Mouse (Mus musculus): ENCODE data around the gene Ttll1. TPM values are rescaled to one million over a fixed set of nuclear protein-coding genes. Genes with fewer than 3 reads are reported as not detected.

Ttll1 gene
- total and polyA plus RNA-seq, 3 experiments, result 2.3 to 12.3 (median 6.5) TPM

- no peak for ATAC-seq (ENCODE audit: extremely low read depth, insufficient number of reproducible peaks, low FRiP score, poor library complexity, severe bottlenecking)
- no peak for DNase-seq (ENCODE audit: low spot score)
- Histone ChIP-seq H3K27me3 (ENCODE audit: insufficient read depth, low read length) (no peaks in the 10 kb centered on the region), H3K9me3 (replicated peaks) (no peaks in the 10 kb centered on the region), H3K4me3 (ENCODE audit: low read depth, low read length) (no peak overlapping the region), H3K4me1 (ENCODE audit: insufficient read depth, low read depth, low read length) (peaks cover 44% of the 10 kb centered on the region), H3K36me3 (replicated peaks) (peaks cover 54% of the 10 kb centered on the region)
- TF ChIP-seq GATA1 (IDR thresholded peaks at IDR 0.05; ENCODE audit: borderline replicate concordance, low read length) (no peak), GATA2 (IDR thresholded peaks at IDR 0.05; ENCODE audit: borderline replicate concordance, low read depth, low read length) (no peak), TAL1 (conservative IDR thresholded peaks at IDR 0.05; ENCODE audit: low read depth, low read length) (no peak), CTCF (IDR thresholded peaks at IDR 0.05; ENCODE audit: low read depth, low read length) (no peak), POLR2AphosphoS5 (IDR thresholded peaks at IDR 0.05; ENCODE audit: insufficient replicate concordance, low read depth, low read length) (no peak)
Observed at GRCm38 (mm10) chr15:83448646-83449045, 62.0 kb downstream of the Ttll1 start.

GRCm38 (mm10) chr15:83447791-83448544 is 62.7 kb downstream of the Ttll1 start:
- no peak overlapping the region for H3K4me3 ChIP-seq (ENCODE audit: low read depth, low read length)
- peaks cover 41% of the 10 kb centered on the region for H3K4me1 ChIP-seq (ENCODE audit: insufficient read depth, low read depth, low read length)
- DNase-seq (ENCODE audit: low spot score), result no peak
- no peaks in the 10 kb centered on the region for H3K27me3 ChIP-seq (ENCODE audit: insufficient read depth, low read length)
- TF ChIP-seq GATA1 (IDR thresholded peaks at IDR 0.05; ENCODE audit: borderline replicate concordance, low read length) (no peak), POLR2AphosphoS5 (IDR thresholded peaks at IDR 0.05; ENCODE audit: insufficient replicate concordance, low read depth, low read length) (no peak)
- no peak for ATAC-seq (ENCODE audit: extremely low read depth, insufficient number of reproducible peaks, low FRiP score, poor library complexity, severe bottlenecking)
- no peaks in the 10 kb centered on the region for H3K9me3 ChIP-seq (replicated peaks)
- H3K36me3 ChIP-seq (replicated peaks), result peaks cover 56% of the 10 kb centered on the region

DNA sequence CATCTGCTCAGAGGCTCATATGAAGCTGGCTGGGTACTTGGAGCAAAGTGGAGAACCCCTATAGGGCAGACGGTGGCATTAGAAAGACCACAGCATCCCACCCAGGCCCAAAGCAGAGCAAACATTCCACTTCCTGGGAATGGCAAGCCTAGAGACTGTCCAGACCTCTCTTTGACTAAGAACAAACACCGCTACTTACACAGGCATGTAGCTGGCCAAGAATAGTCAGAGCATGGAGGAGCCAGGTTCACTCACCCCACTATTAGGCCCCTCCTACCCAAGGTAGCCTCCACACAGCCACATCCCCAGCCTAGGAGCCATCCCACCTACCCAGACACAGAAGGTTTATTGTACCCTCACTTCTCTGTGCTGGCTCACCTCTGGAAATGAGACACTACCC is 64.8 kb downstream of the Ttll1 start:
- Histone ChIP-seq H3K36me3 (replicated peaks) (peaks cover 52% of the 10 kb centered on the region), H3K27me3 (ENCODE audit: insufficient read depth, low read length) (no peaks in the 10 kb centered on the region), H3K9me3 (replicated peaks) (no peaks in the 10 kb centered on the region), H3K4me1 (ENCODE audit: insufficient read depth, low read depth, low read length) (peaks cover 25% of the 10 kb centered on the region), H3K4me3 (ENCODE audit: low read depth, low read length) (no peak overlapping the region)
- ATAC-seq (ENCODE audit: extremely low read depth, insufficient number of reproducible peaks, low FRiP score, poor library complexity, severe bottlenecking) (no peak), DNase-seq (ENCODE audit: low spot score) (no peak)
- TF ChIP-seq CTCF (IDR thresholded peaks at IDR 0.05; ENCODE audit: low read depth, low read length) (no peak), POLR2AphosphoS5 (IDR thresholded peaks at IDR 0.05; ENCODE audit: insufficient replicate concordance, low read depth, low read length) (no peak), TAL1 (conservative IDR thresholded peaks at IDR 0.05; ENCODE audit: low read depth, low read length) (no peak), GATA2 (IDR thresholded peaks at IDR 0.05; ENCODE audit: borderline replicate concordance, low read depth, low read length) (no peak), GATA1 (IDR thresholded peaks at IDR 0.05; ENCODE audit: borderline replicate concordance, low read length) (no peak)

DNA sequence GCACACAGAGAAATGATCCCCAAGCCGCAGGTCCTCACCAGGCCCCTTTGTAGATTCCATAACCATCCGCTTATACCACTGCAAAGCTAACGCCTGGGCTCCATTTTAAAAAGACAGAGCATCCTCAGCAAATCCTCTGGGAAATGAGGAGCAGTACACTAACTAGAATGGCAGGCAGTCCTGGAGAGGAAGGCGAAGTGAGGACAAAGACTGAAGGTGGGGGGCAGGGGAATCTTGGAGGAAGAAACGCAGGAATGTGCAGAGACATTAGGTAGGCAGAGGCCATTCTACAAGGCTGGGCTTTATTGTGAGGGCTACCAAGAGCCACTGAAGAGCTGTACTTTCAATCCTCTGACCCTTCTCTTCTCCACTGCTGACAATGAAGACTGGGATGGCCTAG is 65.3 kb downstream of the Ttll1 start:
- TF ChIP-seq CTCF (IDR thresholded peaks at IDR 0.05; ENCODE audit: low read depth, low read length) (no peak), GATA1 (IDR thresholded peaks at IDR 0.05; ENCODE audit: borderline replicate concordance, low read length) (no peak), TAL1 (conservative IDR thresholded peaks at IDR 0.05; ENCODE audit: low read depth, low read length) (no peak), POLR2AphosphoS5 (IDR thresholded peaks at IDR 0.05; ENCODE audit: insufficient replicate concordance, low read depth, low read length) (no peak), GATA2 (IDR thresholded peaks at IDR 0.05; ENCODE audit: borderline replicate concordance, low read depth, low read length) (no peak)
- no peak overlapping the region for H3K4me3 ChIP-seq (ENCODE audit: low read depth, low read length)
- DNase-seq (ENCODE audit: low spot score) (no peak), ATAC-seq (ENCODE audit: extremely low read depth, insufficient number of reproducible peaks, low FRiP score, poor library complexity, severe bottlenecking) (no peak)
- H3K9me3 ChIP-seq (replicated peaks), result no peaks in the 10 kb centered on the region
- peaks cover 26% of the 10 kb centered on the region for H3K4me1 ChIP-seq (ENCODE audit: insufficient read depth, low read depth, low read length)
- peaks cover 50% of the 10 kb centered on the region for H3K36me3 ChIP-seq (replicated peaks)
- H3K27me3 ChIP-seq (ENCODE audit: insufficient read depth, low read length), result no peaks in the 10 kb centered on the region

- H3K4me1 ChIP-seq (ENCODE audit: insufficient read depth, low read depth, low read length), result peaks cover 23% of the 10 kb centered on the region
- H3K9me3 ChIP-seq (replicated peaks), result no peaks in the 10 kb centered on the region
- H3K4me3 ChIP-seq (ENCODE audit: low read depth, low read length), result no peak overlapping the region
- H3K36me3 ChIP-seq (replicated peaks), result peaks cover 44% of the 10 kb centered on the region
- no peaks in the 10 kb centered on the region for H3K27me3 ChIP-seq (ENCODE audit: insufficient read depth, low read length)
- ATAC-seq (ENCODE audit: extremely low read depth, insufficient number of reproducible peaks, low FRiP score, poor library complexity, severe bottlenecking) (no peak), DNase-seq (ENCODE audit: low spot score) (no peak)
- TF ChIP-seq GATA2 (IDR thresholded peaks at IDR 0.05; ENCODE audit: borderline replicate concordance, low read depth, low read length) (no peak), GATA1 (IDR thresholded peaks at IDR 0.05; ENCODE audit: borderline replicate concordance, low read length) (no peak), POLR2AphosphoS5 (IDR thresholded peaks at IDR 0.05; ENCODE audit: insufficient replicate concordance, low read depth, low read length) (no peak), TAL1 (conservative IDR thresholded peaks at IDR 0.05; ENCODE audit: low read depth, low read length) (no peak), CTCF (IDR thresholded peaks at IDR 0.05; ENCODE audit: low read depth, low read length) (no peak)
Observed at GRCm38 (mm10) chr15:83444425-83444824, 66.3 kb downstream of the Ttll1 start.

- H3K4me3 ChIP-seq (ENCODE audit: low read depth, low read length), result no peak overlapping the region
- TF ChIP-seq CTCF (IDR thresholded peaks at IDR 0.05; ENCODE audit: low read depth, low read length) (no peak), TAL1 (conservative IDR thresholded peaks at IDR 0.05; ENCODE audit: low read depth, low read length) (no peak), GATA1 (IDR thresholded peaks at IDR 0.05; ENCODE audit: borderline replicate concordance, low read length) (no peak), POLR2AphosphoS5 (IDR thresholded peaks at IDR 0.05; ENCODE audit: insufficient replicate concordance, low read depth, low read length) (no peak), GATA2 (IDR thresholded peaks at IDR 0.05; ENCODE audit: borderline replicate concordance, low read depth, low read length) (no peak)
- peaks cover 16% of the 10 kb centered on the region for H3K4me1 ChIP-seq (ENCODE audit: insufficient read depth, low read depth, low read length)
- H3K36me3 ChIP-seq (replicated peaks), result peaks cover 38% of the 10 kb centered on the region
- ATAC-seq (ENCODE audit: extremely low read depth, insufficient number of reproducible peaks, low FRiP score, poor library complexity, severe bottlenecking) (no peak), DNase-seq (ENCODE audit: low spot score) (no peak)
- no peaks in the 10 kb centered on the region for H3K27me3 ChIP-seq (ENCODE audit: insufficient read depth, low read length)
- H3K9me3 ChIP-seq (replicated peaks), result no peaks in the 10 kb centered on the region
Observed at GRCm38 (mm10) chr15:83442495-83443037, 68.1 kb downstream of the Ttll1 start.
